Mouse (Mus musculus): ENCODE measurements at regions not wholly inside any gene's neighbourhood (a gene's known extent, or its start where the extent isn't known, plus 50 kb on each side); places are given as distances from the start of the nearest gene placed in this dataset.
"Not testable (repeated sequence)": the region's sequence is repeated elsewhere in the genome, so short reads cannot be mapped to it uniquely, and the experiment has no call there.

DNA sequence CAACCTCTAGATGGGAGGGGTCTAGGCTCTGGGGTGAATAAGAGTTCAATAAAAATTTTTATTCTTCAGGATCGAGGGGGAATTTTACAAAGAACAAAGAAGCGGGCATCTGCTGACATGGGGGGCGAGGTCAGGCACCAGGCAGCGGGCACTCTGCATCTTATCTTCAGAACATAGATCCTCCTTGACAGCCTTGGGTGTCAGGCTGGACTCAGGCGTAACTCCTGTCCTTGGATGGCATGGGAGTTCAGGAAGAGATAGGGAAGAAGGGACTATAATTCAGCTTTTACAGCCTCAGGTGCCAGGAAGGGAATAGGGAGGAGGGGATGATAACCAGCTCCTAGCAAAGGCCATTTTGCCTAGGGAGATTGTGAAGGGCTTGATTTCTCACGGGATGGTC, 753.1 kb downstream of the Gm10330 start:
- not testable (repeated sequence) for DNase-seq

GRCm38 (mm10) chr12:23023556-23023955, 756.5 kb downstream of the Gm10330 start:
- not testable (repeated sequence) for DNase-seq

DNA sequence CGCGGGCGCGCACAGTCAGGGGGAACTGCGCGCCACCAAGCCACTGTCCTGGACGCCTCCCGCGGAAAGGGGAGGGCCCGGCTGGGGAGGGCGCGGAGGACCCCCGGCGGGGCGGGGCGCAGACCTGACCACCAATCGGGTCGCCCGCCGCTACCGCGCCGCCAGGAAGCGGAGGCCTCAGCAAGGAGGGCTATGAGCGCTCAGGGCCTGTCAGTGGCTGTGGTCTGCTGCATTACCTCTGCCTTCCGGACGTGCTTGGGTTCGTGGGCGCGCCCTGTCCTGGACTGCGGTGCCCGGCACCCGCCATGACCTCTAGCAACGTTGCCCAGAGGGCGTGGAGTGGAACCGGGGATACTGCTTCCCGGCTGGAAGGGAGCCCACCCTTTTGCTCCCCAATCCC, 769.9 kb downstream of the Gm10330 start:
- DNase-seq, result peak; percentile 4

DNA sequence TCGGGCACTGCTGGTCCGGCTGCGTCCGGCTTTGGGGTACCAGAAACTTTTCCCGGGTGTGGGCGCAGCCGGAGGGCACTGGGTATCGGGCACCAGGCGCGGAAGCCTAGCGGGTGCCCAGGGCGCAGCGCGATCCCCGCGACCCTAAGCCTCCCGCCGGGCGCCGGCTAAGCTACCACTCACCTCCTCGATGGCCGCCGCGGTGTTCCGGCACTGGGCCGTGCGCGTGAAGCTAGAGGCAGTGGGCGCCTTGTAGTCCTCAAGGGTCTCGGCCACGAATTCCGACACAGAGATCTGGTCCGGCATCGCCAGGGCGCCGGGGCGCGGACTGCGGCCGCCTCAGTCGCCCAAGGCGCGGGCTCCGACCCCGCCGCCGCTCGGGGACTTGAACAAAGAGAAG, 770.4 kb downstream of the Gm10330 start:
- not testable (repeated sequence) for DNase-seq

Data from gastrocnemius, postnatal 10 days (tissue).